Mouse (Mus musculus): Measurements from ENCODE around the gene Tsku. TPM values are rescaled to one million over a fixed set of nuclear protein-coding genes. Genes with fewer than 3 reads are reported as not detected.

The Tsku gene
- total and polyA plus RNA-seq, 2 experiments from 2014 or later: 3.7 to 4.0 TPM

DNA sequence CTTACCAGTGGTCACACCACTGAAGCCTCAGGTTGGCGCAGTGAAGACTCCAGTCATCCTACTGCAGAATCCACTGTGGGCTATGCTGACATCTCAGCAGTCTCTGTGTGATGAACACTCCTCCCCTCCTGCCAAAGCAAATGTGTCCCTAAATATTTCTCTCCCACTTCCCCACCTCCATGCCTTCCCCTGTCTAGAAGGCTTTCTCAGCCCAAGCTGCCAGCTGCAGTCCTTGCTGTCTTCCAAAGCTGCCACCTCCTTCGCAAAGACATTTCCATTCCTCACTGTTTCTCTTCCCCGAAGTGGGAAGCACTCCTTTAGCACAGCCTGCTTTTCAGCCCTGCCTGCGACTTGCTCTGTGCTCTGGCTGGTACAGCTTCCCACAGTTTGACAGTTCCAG is 10.0 kb upstream of the Tsku start:
- H3K27ac ChIP-seq (ENCODE audit: low read depth): no peak overlapping the region
- H3K27me3 ChIP-seq (ENCODE audit: control insufficient read depth, insufficient read depth, low read length): no peaks in the 10 kb centered on the region
- no peaks in the 10 kb centered on the region for H3K9me3 ChIP-seq (replicated peaks; ENCODE audit: control insufficient read depth, low read length)
- H3K4me3 ChIP-seq (ENCODE audit: low read depth, low read length): no peak overlapping the region
- ATAC-seq (ENCODE audit: insufficient read depth, low read depth) (no peak), DNase-seq (ENCODE audit: low spot score) (no peak)
- no peaks in the 10 kb centered on the region for H3K36me3 ChIP-seq (replicated peaks; ENCODE audit: control insufficient read depth, insufficient read depth, low read length)
- TF ChIP-seq EP300 (IDR thresholded peaks at IDR 0.05; ENCODE audit: low read depth) (no peak), CTCF (IDR thresholded peaks at IDR 0.05; ENCODE audit: low read depth) (no peak)
- no peak overlapping the region for H3K4me2 ChIP-seq (ENCODE audit: low read depth, low read length)
- H3K4me1 ChIP-seq (ENCODE audit: control insufficient read depth, insufficient read depth): no peaks in the 10 kb centered on the region
- 50% methylated on average over 4 of the region's 4 CpGs for WGBS
- H3K9ac ChIP-seq (replicated peaks; ENCODE audit: low read depth, low read length): no peak overlapping the region

- WGBS: 78% methylated on average over 10 of the region's 10 CpGs
- H3K4me1 ChIP-seq (ENCODE audit: control insufficient read depth, insufficient read depth): no peaks in the 10 kb centered on the region
- no peak overlapping the region for H3K4me2 ChIP-seq (ENCODE audit: low read depth, low read length)
- no peaks in the 10 kb centered on the region for H3K9me3 ChIP-seq (replicated peaks; ENCODE audit: control insufficient read depth, low read length)
- ATAC-seq (ENCODE audit: insufficient read depth, low read depth): no peak
- no peaks in the 10 kb centered on the region for H3K27me3 ChIP-seq (ENCODE audit: control insufficient read depth, insufficient read depth, low read length)
- TF ChIP-seq EP300 (IDR thresholded peaks at IDR 0.05; ENCODE audit: low read depth) (no peak), CTCF (IDR thresholded peaks at IDR 0.05; ENCODE audit: low read depth) (no peak)
- no peak overlapping the region for H3K27ac ChIP-seq (ENCODE audit: low read depth)
- DNase-seq (ENCODE audit: low spot score): no peak
- no peak overlapping the region for H3K9ac ChIP-seq (replicated peaks; ENCODE audit: low read depth, low read length)
- H3K4me3 ChIP-seq (ENCODE audit: low read depth, low read length): no peak overlapping the region
- H3K36me3 ChIP-seq (replicated peaks; ENCODE audit: control insufficient read depth, insufficient read depth, low read length): no peaks in the 10 kb centered on the region
These were observed 8.7 kb upstream of the Tsku start for GRCm38 (mm10) chr7:98369762-98370369.

DNA sequence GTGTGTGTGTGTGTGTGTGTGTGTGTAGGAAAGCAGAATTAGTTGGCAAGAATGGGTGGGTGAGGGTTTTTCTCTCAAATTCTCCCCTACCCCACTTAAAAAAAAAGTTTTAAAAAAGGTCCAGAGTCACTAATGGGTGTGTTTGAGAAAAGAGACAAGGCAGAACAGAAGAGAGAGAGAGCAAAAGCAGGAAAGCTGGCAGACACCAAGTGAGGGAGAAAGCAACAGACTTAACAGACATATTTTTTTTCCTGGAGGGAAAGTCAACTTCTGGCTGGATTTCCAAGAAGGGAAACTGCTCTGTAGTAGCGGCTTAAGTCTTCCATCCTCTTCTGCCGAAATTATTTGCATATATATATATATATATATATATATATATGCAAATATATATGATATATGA is 534 bp upstream of the Tsku start:
- peak; percentile 25 for DNase-seq (ENCODE audit: low spot score)
- peak overlapping the region; percentile 46 for H3K27ac ChIP-seq (ENCODE audit: low read depth)
- peak overlapping the region; percentile 96 for H3K4me2 ChIP-seq (ENCODE audit: low read depth, low read length)
- no peaks in the 10 kb centered on the region for H3K27me3 ChIP-seq (ENCODE audit: control insufficient read depth, insufficient read depth, low read length)
- no peak for TF ChIP-seq CTCF (IDR thresholded peaks at IDR 0.05; ENCODE audit: low read depth)
- TF ChIP-seq EP300 (IDR thresholded peaks at IDR 0.05; ENCODE audit: low read depth): peak; percentile 4; the same call in 1 of the 2 replicates
- H3K9me3 ChIP-seq (replicated peaks; ENCODE audit: control insufficient read depth, low read length): 0 out of 2 replicates have a peak, but pooled peaks cover 7% of the 10 kb centered on the region
- no peaks in the 10 kb centered on the region for H3K36me3 ChIP-seq (replicated peaks; ENCODE audit: control insufficient read depth, insufficient read depth, low read length)
- peak overlapping the region; percentile 73 for H3K4me3 ChIP-seq (ENCODE audit: low read depth, low read length)
- ATAC-seq (ENCODE audit: insufficient read depth, low read depth): no peak
- H3K9ac ChIP-seq (replicated peaks; ENCODE audit: low read depth, low read length): no peak overlapping the region; the same call in 1 of the 2 replicates
- 23% methylated on average over 2 of the region's 2 CpGs for WGBS
- 0 out of 2 replicates have a peak, but pooled peaks cover 10% of the 10 kb centered on the region for H3K4me1 ChIP-seq (ENCODE audit: control insufficient read depth, insufficient read depth)

GRCm38 (mm10) chr7:98360621-98360990 is 522 bp downstream of the Tsku start:
- 0 out of 2 replicates have a peak, but pooled peaks cover 7% of the 10 kb centered on the region for H3K9me3 ChIP-seq (replicated peaks; ENCODE audit: control insufficient read depth, low read length)
- DNase-seq (ENCODE audit: low spot score) (no peak), ATAC-seq (ENCODE audit: insufficient read depth, low read depth) (0 out of 2 replicates have a peak, but pooled peaks have one; percentile 5)
- peak overlapping the region; percentile 96 for H3K4me2 ChIP-seq (ENCODE audit: low read depth, low read length)
- 0% methylated on average over 20 of the region's 20 CpGs for WGBS
- TF ChIP-seq EP300 (IDR thresholded peaks at IDR 0.05; ENCODE audit: low read depth) (no peak), CTCF (IDR thresholded peaks at IDR 0.05; ENCODE audit: low read depth) (no peak)
- 0 out of 2 replicates have a peak, but pooled peaks cover 10% of the 10 kb centered on the region for H3K4me1 ChIP-seq (ENCODE audit: control insufficient read depth, insufficient read depth)
- no peaks in the 10 kb centered on the region for H3K27me3 ChIP-seq (ENCODE audit: control insufficient read depth, insufficient read depth, low read length)
- no peaks in the 10 kb centered on the region for H3K36me3 ChIP-seq (replicated peaks; ENCODE audit: control insufficient read depth, insufficient read depth, low read length)
- H3K27ac ChIP-seq (ENCODE audit: low read depth): peak overlapping the region; percentile 68
- peak overlapping the region; percentile 73 for H3K4me3 ChIP-seq (ENCODE audit: low read depth, low read length)
- peak overlapping the region; percentile 62 for H3K9ac ChIP-seq (replicated peaks; ENCODE audit: low read depth, low read length)

GRCm38 (mm10) chr7:98359951-98360620 is 1.0 kb downstream of the Tsku start:
- H3K27me3 ChIP-seq (ENCODE audit: control insufficient read depth, insufficient read depth, low read length): no peaks in the 10 kb centered on the region

More at GRCm38 (mm10) chr7:98359951-98360620, 1.0 kb downstream of the Tsku start:
- 2% methylated on average over 33 of the region's 33 CpGs for WGBS
- peak overlapping the region; percentile 68 for H3K27ac ChIP-seq (ENCODE audit: low read depth)
- TF ChIP-seq EP300 (IDR thresholded peaks at IDR 0.05; ENCODE audit: low read depth): no peak
- DNase-seq (ENCODE audit: low spot score): peak; percentile 46
- H3K4me3 ChIP-seq (ENCODE audit: low read depth, low read length): peak overlapping the region; percentile 73
- peak overlapping the region; percentile 96 for H3K4me2 ChIP-seq (ENCODE audit: low read depth, low read length)
- 0 out of 2 replicates have a peak, but pooled peaks cover 10% of the 10 kb centered on the region for H3K4me1 ChIP-seq (ENCODE audit: control insufficient read depth, insufficient read depth)
- no peaks in the 10 kb centered on the region for H3K36me3 ChIP-seq (replicated peaks; ENCODE audit: control insufficient read depth, insufficient read depth, low read length)
- peak overlapping the region; percentile 62 for H3K9ac ChIP-seq (replicated peaks; ENCODE audit: low read depth, low read length)
- peak; percentile 48 for ATAC-seq (ENCODE audit: insufficient read depth, low read depth)
- H3K9me3 ChIP-seq (replicated peaks; ENCODE audit: control insufficient read depth, low read length): 0 out of 2 replicates have a peak, but pooled peaks cover 7% of the 10 kb centered on the region
